ENCODE assay signal across 9 mouse cellular contexts in genomic region chr14:76513395-76514049, GRCm38 (mm10). TPM values are rescaled to one million over a fixed set of nuclear protein-coding genes. Genes with fewer than 3 reads are reported as not detected.
DNase-seq lines count a peak whose midpoint lies in the region; ATAC-seq and TF ChIP-seq lines count a peak whose summit lies in the region.
"Had no signal": no experiment of that assay in that cellular context is flagged by ENCODE, and none has a peak within 500 bp of the region (broad histone marks: within the 10 kb centered on the region; RNA-seq: fewer than 3 reads in every experiment).

No protein-coding gene starts in this region.

- WGBS in lung, postnatal 0 days: 35% methylated on average over 10 of the region's 11 CpGs
- WGBS in forebrain, embryonic 10.5 days: 18% methylated on average over 11 of the region's 11 CpGs
- WGBS in stomach, embryonic 14.5 days: 26% methylated on average over 11 of the region's 11 CpGs

- H3K4me1 ChIP-seq in lung, postnatal 0 days (ENCODE audit: insufficient read depth, low read depth, low read length): peaks cover 8% of the 10 kb centered on the region; the same call in 1 of the 2 replicates
- H3K4me1 ChIP-seq in forebrain, embryonic 10.5 days: peaks cover 41% of the 10 kb centered on the region
- peaks cover 12% of the 10 kb centered on the region for H3K4me1 ChIP-seq in stomach, embryonic 14.5 days (ENCODE audit: control insufficient read depth, insufficient read depth, low read length)

- no peak overlapping the region for H3K27ac ChIP-seq in lung, postnatal 0 days (ENCODE audit: low read length)
- peak overlapping the region; percentile 62 for H3K27ac ChIP-seq in forebrain, embryonic 10.5 days
- peak overlapping the region; percentile 34 for H3K27ac ChIP-seq in stomach, embryonic 14.5 days (ENCODE audit: low read length)

- no peaks in the 10 kb centered on the region for H3K27me3 ChIP-seq in lung, postnatal 0 days (replicated peaks; ENCODE audit: insufficient read depth, low read length)
- H3K27me3 ChIP-seq in forebrain, embryonic 10.5 days (ENCODE audit: poor library complexity, severe bottlenecking): no peaks in the 10 kb centered on the region
- H3K27me3 ChIP-seq in stomach, embryonic 14.5 days (ENCODE audit: control insufficient read depth, insufficient read depth, low read length): no peaks in the 10 kb centered on the region

- H3K9ac ChIP-seq in lung, postnatal 0 days (replicated peaks; ENCODE audit: low read depth): no peak overlapping the region
- no peak overlapping the region for H3K9ac ChIP-seq in stomach, embryonic 14.5 days (replicated peaks; ENCODE audit: low read depth, low read length)

- TF ChIP-seq CTCF in lung, postnatal 0 days (IDR thresholded peaks at IDR 0.05): no peak

- no peak overlapping the region for H3K4me3 ChIP-seq in lung, postnatal 0 days (ENCODE audit: low read depth, low read length)
- H3K4me3 ChIP-seq in forebrain, embryonic 10.5 days: peak overlapping the region; percentile 29
- no peak overlapping the region for H3K4me3 ChIP-seq in stomach, embryonic 14.5 days (ENCODE audit: low read depth, low read length)
- H3K4me3 ChIP-seq: erythroblast, embryonic 14.5 days had no signal

- H3K36me3 ChIP-seq in lung, postnatal 0 days (ENCODE audit: insufficient read depth, low read length): no peaks in the 10 kb centered on the region
- peaks cover 20% of the 10 kb centered on the region for H3K36me3 ChIP-seq in forebrain, embryonic 10.5 days (replicated peaks)
- H3K36me3 ChIP-seq in stomach, embryonic 14.5 days (ENCODE audit: control insufficient read depth, insufficient read depth, low read length): no peaks in the 10 kb centered on the region

- peak; percentile 34 for ATAC-seq in lung, postnatal 0 days
- ATAC-seq in stomach, embryonic 14.5 days (ENCODE audit: insufficient number of reproducible peaks, insufficient read depth, low FRiP score, low read depth): 0 out of 2 replicates have a peak, but pooled peaks have one; percentile 33
- ATAC-seq in monocyte, adult 5-6 weeks (replicated peaks; ENCODE audit: insufficient number of reproducible peaks, low FRiP score, low TSS enrichment, poor library complexity, severe bottlenecking): no peak

- DNase-seq in lung, postnatal 0 days (ENCODE audit: low spot score): peak; percentile 47
- DNase-seq in lung, postnatal 25 days (ENCODE audit: low spot score): no peak
- no peak for DNase-seq in forebrain, embryonic 10.5 days (ENCODE audit: extremely low spot score, low spot score)
- DNase-seq in kidney, postnatal 25 days: peak; percentile 32 to 52
- DNase-seq in urinary bladder, postnatal 4 days (ENCODE audit: low spot score in 2 of 2): no peak
- DNase-seq in cerebellum, adult 11-12 months: no peak

- H3K9me3 ChIP-seq in lung, postnatal 0 days (ENCODE audit: low read length): no peaks in the 10 kb centered on the region
- H3K9me3 ChIP-seq in forebrain, embryonic 10.5 days: no peaks in the 10 kb centered on the region
- no peaks in the 10 kb centered on the region for H3K9me3 ChIP-seq in stomach, embryonic 14.5 days (ENCODE audit: control insufficient read depth, low read depth, low read length)

- H3K4me2 ChIP-seq in lung, postnatal 0 days (replicated peaks; ENCODE audit: low read depth, low read length): no peak overlapping the region
- no peak overlapping the region for H3K4me2 ChIP-seq in stomach, embryonic 14.5 days (replicated peaks; ENCODE audit: low read depth, low read length)

- no peak for TF ChIP-seq EP300 in lung, postnatal 0 days (IDR thresholded peaks at IDR 0.05)

RNA-seq across cellular contexts. Expression of gene Serp2, which starts 43.2 kb away (rescaled TPM):
- 4.1 and 5.1 TPM in 2 replicates for polyA plus RNA-seq in lung, postnatal 0 days (2015; fragmentation: Nextera tagmentation; extraction: Ambion mirVana)
- 24.9 and 25.2 TPM in 2 replicates for polyA plus RNA-seq in forebrain, embryonic 10.5 days (2016; fragmentation: Nextera tagmentation; extraction: Ambion mirVana)
- polyA plus RNA-seq in stomach, embryonic 14.5 days (2014; fragmentation: Nextera tagmentation; extraction: Ambion mirVana): 12.3 and 12.7 TPM in 2 replicates
- 8.2 TPM in 1 of 3 replicates, not detected in the others for total RNA-seq in monocyte, adult 5-6 weeks (2017)

Comparison
In these comparisons a context has a peak if more than half of its experiments do, and no peak if none do; other contexts are left out.
1. DNase-seq: peak in lung, postnatal 0 days (single experiment) and kidney, postnatal 25 days (2 of 2); none in lung, postnatal 25 days (single experiment), forebrain, embryonic 10.5 days (single experiment), urinary bladder, postnatal 4 days (0 of 2) and cerebellum, adult 11-12 months (single experiment).